Mouse (Mus musculus): Measurements from ENCODE around the gene D030056L22Rik. TPM values are rescaled to one million over a fixed set of nuclear protein-coding genes. Genes with fewer than 3 reads are reported as not detected.

D030056L22Rik gene
- polyA plus RNA-seq, 1 experiment, result 6.2 TPM

GRCm38 (mm10) chr19:18725186-18725585 is 12.2 kb downstream of the D030056L22Rik start:
- WGBS, result 99% methylated on average over 2 of the region's 2 CpGs
- no peaks in the 10 kb centered on the region for H3K36me3 ChIP-seq (ENCODE audit: control insufficient read depth, insufficient read depth, low read length)
- no peaks in the 10 kb centered on the region for H3K27me3 ChIP-seq (replicated peaks; ENCODE audit: control insufficient read depth, insufficient read depth, low read length)
- H3K4me1 ChIP-seq (ENCODE audit: control insufficient read depth, insufficient read depth, low read length), result no peaks in the 10 kb centered on the region
- no peak overlapping the region for H3K4me3 ChIP-seq (ENCODE audit: insufficient read depth, low read depth, low read length)
- TF ChIP-seq CTCF (conservative IDR thresholded peaks at IDR 0.05; ENCODE audit: insufficient read depth, insufficient read length, low read depth, low read length), result no peak
- no peak overlapping the region for H3K27ac ChIP-seq (ENCODE audit: insufficient read depth, low read depth, low read length)
- no peak for DNase-seq

- no peak for DNase-seq
- no peaks in the 10 kb centered on the region for H3K4me1 ChIP-seq (ENCODE audit: control insufficient read depth, insufficient read depth, low read length)
- H3K27me3 ChIP-seq (replicated peaks; ENCODE audit: control insufficient read depth, insufficient read depth, low read length), result no peaks in the 10 kb centered on the region
- WGBS, result 66% methylated on average over 7 of the region's 7 CpGs
- H3K4me3 ChIP-seq (ENCODE audit: insufficient read depth, low read depth, low read length), result no peak overlapping the region
- no peak overlapping the region for H3K27ac ChIP-seq (ENCODE audit: insufficient read depth, low read depth, low read length)
- TF ChIP-seq CTCF (conservative IDR thresholded peaks at IDR 0.05; ENCODE audit: insufficient read depth, insufficient read length, low read depth, low read length), result no peak
- no peak for TF ChIP-seq POLR2A (IDR thresholded peaks at IDR 0.05; ENCODE audit: low read depth, low read length)
- H3K36me3 ChIP-seq (ENCODE audit: control insufficient read depth, insufficient read depth, low read length), result no peaks in the 10 kb centered on the region
Observed at GRCm38 (mm10) chr19:18730255-18730654, 17.3 kb downstream of the D030056L22Rik start.

GRCm38 (mm10) chr19:18731077-18731476 is 18.1 kb downstream of the D030056L22Rik start:
- no peak for DNase-seq
- TF ChIP-seq CTCF (conservative IDR thresholded peaks at IDR 0.05; ENCODE audit: insufficient read depth, insufficient read length, low read depth, low read length), result no peak
- TF ChIP-seq POLR2A (IDR thresholded peaks at IDR 0.05; ENCODE audit: low read depth, low read length), result no peak
- H3K27me3 ChIP-seq (replicated peaks; ENCODE audit: control insufficient read depth, insufficient read depth, low read length), result no peaks in the 10 kb centered on the region
- H3K36me3 ChIP-seq (ENCODE audit: control insufficient read depth, insufficient read depth, low read length), result no peaks in the 10 kb centered on the region
- H3K4me1 ChIP-seq (ENCODE audit: control insufficient read depth, insufficient read depth, low read length), result no peaks in the 10 kb centered on the region
- no peak overlapping the region for H3K4me3 ChIP-seq (ENCODE audit: insufficient read depth, low read depth, low read length)
- WGBS, result 30% methylated on average over 7 of the region's 7 CpGs
- H3K27ac ChIP-seq (ENCODE audit: insufficient read depth, low read depth, low read length), result no peak overlapping the region

GRCm38 (mm10) chr19:18735901-18736300 is 22.9 kb downstream of the D030056L22Rik start:
- H3K36me3 ChIP-seq (ENCODE audit: control insufficient read depth, insufficient read depth, low read length), result no peaks in the 10 kb centered on the region
- H3K27me3 ChIP-seq (replicated peaks; ENCODE audit: control insufficient read depth, insufficient read depth, low read length), result no peaks in the 10 kb centered on the region
- TF ChIP-seq POLR2A (IDR thresholded peaks at IDR 0.05; ENCODE audit: low read depth, low read length), result no peak
- TF ChIP-seq CTCF (conservative IDR thresholded peaks at IDR 0.05; ENCODE audit: insufficient read depth, insufficient read length, low read depth, low read length), result no peak
- H3K4me1 ChIP-seq (ENCODE audit: control insufficient read depth, insufficient read depth, low read length), result no peaks in the 10 kb centered on the region
- no peak overlapping the region for H3K27ac ChIP-seq (ENCODE audit: insufficient read depth, low read depth, low read length)
- 97% methylated on average over 4 of the region's 4 CpGs for WGBS
- H3K4me3 ChIP-seq (ENCODE audit: insufficient read depth, low read depth, low read length), result no peak overlapping the region
- no peak for DNase-seq

- Histone ChIP-seq H3K27ac (ENCODE audit: insufficient read depth, low read depth, low read length) (no peak overlapping the region), H3K36me3 (ENCODE audit: control insufficient read depth, insufficient read depth, low read length) (no peaks in the 10 kb centered on the region), H3K4me1 (ENCODE audit: control insufficient read depth, insufficient read depth, low read length) (no peaks in the 10 kb centered on the region), H3K27me3 (replicated peaks; ENCODE audit: control insufficient read depth, insufficient read depth, low read length) (no peaks in the 10 kb centered on the region), H3K4me3 (ENCODE audit: insufficient read depth, low read depth, low read length) (no peak overlapping the region)
- no peak for DNase-seq
- WGBS, result 87% methylated on average over 7 of the region's 7 CpGs
- TF ChIP-seq POLR2A (IDR thresholded peaks at IDR 0.05; ENCODE audit: low read depth, low read length) (no peak), CTCF (conservative IDR thresholded peaks at IDR 0.05; ENCODE audit: insufficient read depth, insufficient read length, low read depth, low read length) (no peak)
Observed at GRCm38 (mm10) chr19:18739146-18739545, 26.2 kb downstream of the D030056L22Rik start.

- DNase-seq, result no peak
- TF ChIP-seq CTCF (conservative IDR thresholded peaks at IDR 0.05; ENCODE audit: insufficient read depth, insufficient read length, low read depth, low read length), result no peak
- TF ChIP-seq POLR2A (IDR thresholded peaks at IDR 0.05; ENCODE audit: low read depth, low read length), result no peak
- no peaks in the 10 kb centered on the region for H3K36me3 ChIP-seq (ENCODE audit: control insufficient read depth, insufficient read depth, low read length)
- no peak overlapping the region for H3K27ac ChIP-seq (ENCODE audit: insufficient read depth, low read depth, low read length)
- H3K4me3 ChIP-seq (ENCODE audit: insufficient read depth, low read depth, low read length), result no peak overlapping the region
- H3K4me1 ChIP-seq (ENCODE audit: control insufficient read depth, insufficient read depth, low read length), result no peaks in the 10 kb centered on the region
- H3K27me3 ChIP-seq (replicated peaks; ENCODE audit: control insufficient read depth, insufficient read depth, low read length), result no peaks in the 10 kb centered on the region
- 80% methylated on average over 5 of the region's 5 CpGs for WGBS
Observed at GRCm38 (mm10) chr19:18743946-18744345, 31.0 kb downstream of the D030056L22Rik start.

- 68% methylated on average over 5 of the region's 5 CpGs for WGBS
- Histone ChIP-seq H3K27me3 (replicated peaks; ENCODE audit: control insufficient read depth, insufficient read depth, low read length) (no peaks in the 10 kb centered on the region), H3K4me3 (ENCODE audit: insufficient read depth, low read depth, low read length) (no peak overlapping the region), H3K27ac (ENCODE audit: insufficient read depth, low read depth, low read length) (no peak overlapping the region), H3K4me1 (ENCODE audit: control insufficient read depth, insufficient read depth, low read length) (no peaks in the 10 kb centered on the region), H3K36me3 (ENCODE audit: control insufficient read depth, insufficient read depth, low read length) (no peaks in the 10 kb centered on the region)
- DNase-seq, result no peak
- TF ChIP-seq CTCF (conservative IDR thresholded peaks at IDR 0.05; ENCODE audit: insufficient read depth, insufficient read length, low read depth, low read length), result no peak
- no peak for TF ChIP-seq POLR2A (IDR thresholded peaks at IDR 0.05; ENCODE audit: low read depth, low read length)
Observed at GRCm38 (mm10) chr19:18746576-18747340, 33.8 kb downstream of the D030056L22Rik start.
